Mouse (Mus musculus) right cerebral cortex, postnatal 14 days (tissue): ENCODE measurements around the gene Zfp787.
"Not testable (repeated sequence)": the region's sequence is repeated elsewhere in the genome, so short reads cannot be mapped to it uniquely, and the experiment has no call there.

Experiments used
- DNase-seq: peaks from one replicate; pipeline ENCODE4 v3.0.0; 2022

Zfp787 gene

GRCm38 (mm10) chr7:6161541-6161940 lies 5.7 kb upstream of the Zfp787 start:
- DNase-seq, result no peak

GRCm38 (mm10) chr7:6159604-6160003 lies 3.8 kb upstream of the Zfp787 start:
- no peak for DNase-seq

- no peak for DNase-seq
These were observed 1.7 kb upstream of the Zfp787 start for GRCm38 (mm10) chr7:6157479-6157878.

GRCm38 (mm10) chr7:6156901-6157472 lies 1.2 kb upstream of the Zfp787 start:
- DNase-seq, result no peak

- DNase-seq, result peak; percentile 84
These were observed 545 bp downstream of the Zfp787 start for GRCm38 (mm10) chr7:6155031-6155872.

- no peak for DNase-seq
These were observed 1.6 kb downstream of the Zfp787 start for GRCm38 (mm10) chr7:6154164-6154563.

GRCm38 (mm10) chr7:6153131-6153530 lies 2.7 kb downstream of the Zfp787 start:
- no peak for DNase-seq

- DNase-seq, result no peak
These were observed 3.8 kb downstream of the Zfp787 start for GRCm38 (mm10) chr7:6152036-6152435.

- DNase-seq, result no peak
These were observed 4.5 kb downstream of the Zfp787 start for GRCm38 (mm10) chr7:6151266-6151665.

GRCm38 (mm10) chr7:6147688-6148087 lies 8.1 kb downstream of the Zfp787 start:
- no peak for DNase-seq

GRCm38 (mm10) chr7:6146982-6147325 lies 8.8 kb downstream of the Zfp787 start:
- no peak for DNase-seq

GRCm38 (mm10) chr7:6146194-6146981 lies 9.4 kb downstream of the Zfp787 start:
- no peak for DNase-seq

- DNase-seq, result no peak
These were observed 10.2 kb downstream of the Zfp787 start for GRCm38 (mm10) chr7:6145423-6146188.

GRCm38 (mm10) chr7:6143991-6144531 lies 11.7 kb downstream of the Zfp787 start:
- no peak for DNase-seq

GRCm38 (mm10) chr7:6139295-6139694 lies 16.5 kb downstream of the Zfp787 start:
- DNase-seq, result no peak

- no peak for DNase-seq
These were observed 19.3 kb downstream of the Zfp787 start for GRCm38 (mm10) chr7:6136497-6136896.

- DNase-seq, result no peak
These were observed 23.2 kb downstream of the Zfp787 start for GRCm38 (mm10) chr7:6132646-6133045.

GRCm38 (mm10) chr7:6130346-6130745 lies 25.5 kb downstream of the Zfp787 start:
- no peak for DNase-seq

GRCm38 (mm10) chr7:6126690-6127448 lies 28.9 kb downstream of the Zfp787 start:
- peak; percentile 83 for DNase-seq

GRCm38 (mm10) chr7:6121128-6121527 lies 34.7 kb downstream of the Zfp787 start:
- DNase-seq, result not testable (repeated sequence)

GRCm38 (mm10) chr7:6120104-6120503 lies 35.7 kb downstream of the Zfp787 start:
- not testable (repeated sequence) for DNase-seq

- no peak for DNase-seq
These were observed 36.3 kb downstream of the Zfp787 start for GRCm38 (mm10) chr7:6119501-6119900.
